Mouse (Mus musculus) cortical plate, adult 2 months (tissue): ENCODE measurements around the gene Wfdc1.

Experiments used
- CTCF ChIP-seq: fragments of 200-500 bp; IDR thresholded peaks from 2 replicates; pipeline ENCODE4 v1.5.1; 2011; ENCODE audit warnings: mild to moderate bottlenecking, control low read depth, low read length; ENCODE audit not compliant: insufficient read depth; ENCODE audit errors: extremely low read depth
- POLR2A ChIP-seq: fragments of 200-500 bp; IDR thresholded peaks from 2 replicates; pipeline ENCODE4 v1.6.1; 2011; ENCODE audit warnings: mild to moderate bottlenecking, low read length, control low read depth; ENCODE audit not compliant: insufficient read depth; ENCODE audit errors: extremely low read depth

- TF ChIP-seq POLR2A: no peak
- TF ChIP-seq CTCF: no peak
These were observed 31.4 kb upstream of the Wfdc1 start for GRCm38 (mm10) chr8:119634616-119635336.
